Mouse (Mus musculus): Measurements from ENCODE around the gene Atg4b. TPM values are rescaled to one million over a fixed set of nuclear protein-coding genes. Genes with fewer than 3 reads are reported as not detected.

The Atg4b gene
- polyA plus RNA-seq, 1 experiment from 2014 or later: 104 TPM

DNA sequence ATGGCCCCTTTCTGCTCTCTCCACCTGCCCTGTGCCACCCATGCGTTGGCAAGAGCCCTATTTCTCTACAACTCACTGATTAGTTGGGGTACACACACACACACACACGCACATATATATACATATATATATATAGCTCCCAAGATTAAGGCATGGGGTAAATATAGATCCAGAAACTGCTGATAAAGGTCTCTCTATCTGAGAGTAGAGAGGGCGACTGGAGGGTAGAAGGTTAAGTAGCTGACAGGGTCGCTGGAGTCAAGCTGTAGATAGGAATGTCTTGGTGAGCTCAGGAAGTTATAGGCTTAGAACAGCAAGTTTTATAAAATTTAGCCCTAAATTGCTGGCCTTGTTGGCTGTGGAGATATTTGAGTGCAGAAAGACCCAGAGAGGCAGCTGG is 53.5 kb downstream of the Atg4b start:
- Histone ChIP-seq H3K27me3 (replicated peaks; ENCODE audit: control insufficient read depth, insufficient read depth, low read length) (no peaks in the 10 kb centered on the region), H3K27ac (ENCODE audit: low read length) (no peak overlapping the region), H3K4me2 (ENCODE audit: low read length) (peak overlapping the region; percentile 70), H3K36me3 (ENCODE audit: control insufficient read depth, insufficient read depth) (peaks cover 12% of the 10 kb centered on the region), H3K9me3 (ENCODE audit: control insufficient read depth, low read length) (no peaks in the 10 kb centered on the region), H3K4me1 (replicated peaks; ENCODE audit: control insufficient read depth, insufficient read depth, low read length) (peaks cover 22% of the 10 kb centered on the region), H3K4me3 (replicated peaks; ENCODE audit: low read length) (peak overlapping the region; percentile 92), H3K9ac (replicated peaks; ENCODE audit: low read depth, low read length) (no peak overlapping the region)
- no peak for ATAC-seq
- WGBS: 84% methylated on average over 4 of the region's 4 CpGs

DNA sequence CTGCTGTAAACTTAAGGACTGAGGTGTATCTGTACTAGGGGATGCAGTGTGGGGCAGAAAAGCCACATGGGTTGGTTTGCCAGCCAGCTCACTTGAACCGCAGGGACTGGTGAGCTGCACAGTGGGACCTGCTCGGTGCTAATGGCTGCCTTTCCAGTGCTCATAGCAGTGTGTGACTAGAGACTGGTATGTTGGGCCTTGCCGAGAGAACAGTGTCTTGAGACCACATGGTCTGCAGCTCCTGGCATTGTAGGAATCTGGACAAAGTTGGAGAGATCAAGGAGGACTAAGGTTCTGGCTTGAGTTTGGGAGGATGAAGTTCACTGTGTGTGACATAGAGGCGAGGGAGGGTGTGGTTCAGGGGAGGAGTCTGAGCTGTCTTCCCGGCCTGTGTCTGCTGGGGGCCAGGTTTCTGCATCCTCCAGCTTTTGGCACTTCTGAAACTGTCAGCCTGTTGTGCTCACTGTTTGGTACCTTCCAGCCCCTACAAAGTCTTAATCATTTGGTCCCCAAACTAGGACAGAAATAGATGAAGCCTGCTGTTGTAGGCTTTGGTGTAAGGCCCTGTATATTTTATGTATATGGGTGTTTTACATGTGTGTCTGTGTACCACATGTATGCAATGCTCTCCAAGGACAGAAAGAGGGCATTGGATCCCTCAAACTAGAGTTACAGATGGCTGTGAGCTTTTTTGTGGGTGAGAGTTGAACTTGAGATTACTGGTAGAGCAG is 54.1 kb downstream of the Atg4b start:
- no peak overlapping the region for H3K9ac ChIP-seq (replicated peaks; ENCODE audit: low read depth, low read length)
- 82% methylated on average over 5 of the region's 5 CpGs for WGBS

DNA sequence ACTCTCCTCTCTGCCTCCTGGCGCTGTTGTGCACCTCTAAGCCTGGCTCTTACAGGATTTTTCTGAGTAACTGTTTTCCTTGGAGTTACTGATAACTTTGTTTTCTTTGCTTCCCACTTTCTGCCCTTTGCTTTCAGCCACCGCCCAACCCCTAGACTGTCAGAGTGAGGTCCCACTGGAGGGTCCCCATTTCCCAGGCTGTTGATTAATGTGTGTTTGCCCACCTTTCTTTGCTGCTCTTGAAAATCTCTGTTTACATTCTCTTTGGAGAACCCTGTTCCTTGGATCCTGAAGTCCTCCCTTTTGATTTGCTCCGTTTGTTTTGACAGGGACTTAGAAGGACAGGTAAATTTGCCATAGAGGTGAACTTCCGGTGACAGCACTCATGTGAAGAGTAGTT is 57.6 kb downstream of the Atg4b start:
- Histone ChIP-seq H3K27me3 (replicated peaks; ENCODE audit: control insufficient read depth, insufficient read depth, low read length) (no peaks in the 10 kb centered on the region), H3K4me1 (replicated peaks; ENCODE audit: control insufficient read depth, insufficient read depth, low read length) (peaks cover 7% of the 10 kb centered on the region), H3K4me3 (replicated peaks; ENCODE audit: low read length) (no peak overlapping the region), H3K27ac (ENCODE audit: low read length) (no peak overlapping the region), H3K9ac (replicated peaks; ENCODE audit: low read depth, low read length) (no peak overlapping the region), H3K9me3 (ENCODE audit: control insufficient read depth, low read length) (no peaks in the 10 kb centered on the region), H3K4me2 (ENCODE audit: low read length) (no peak overlapping the region), H3K36me3 (ENCODE audit: control insufficient read depth, insufficient read depth) (peaks cover 24% of the 10 kb centered on the region)
- WGBS: 90% methylated on average over 4 of the region's 4 CpGs
- no peak for ATAC-seq

More for the DNA sequence above, 54.1 kb downstream of the Atg4b start:
- Histone ChIP-seq H3K27ac (ENCODE audit: low read length) (no peak overlapping the region), H3K9me3 (ENCODE audit: control insufficient read depth, low read length) (no peaks in the 10 kb centered on the region), H3K4me2 (ENCODE audit: low read length) (no peak overlapping the region), H3K4me1 (replicated peaks; ENCODE audit: control insufficient read depth, insufficient read depth, low read length) (peaks cover 22% of the 10 kb centered on the region), H3K27me3 (replicated peaks; ENCODE audit: control insufficient read depth, insufficient read depth, low read length) (no peaks in the 10 kb centered on the region), H3K36me3 (ENCODE audit: control insufficient read depth, insufficient read depth) (peaks cover 12% of the 10 kb centered on the region), H3K4me3 (replicated peaks; ENCODE audit: low read length) (no peak overlapping the region)
- no peak for ATAC-seq

GRCm38 (mm10) chr1:93810011-93810410 is 58.7 kb downstream of the Atg4b start:
- H3K9me3 ChIP-seq (ENCODE audit: control insufficient read depth, low read length): no peaks in the 10 kb centered on the region
- ATAC-seq: no peak
- 93% methylated on average over 3 of the region's 3 CpGs for WGBS
- no peak overlapping the region for H3K4me3 ChIP-seq (replicated peaks; ENCODE audit: low read length)
- H3K4me2 ChIP-seq (ENCODE audit: low read length): no peak overlapping the region
- H3K36me3 ChIP-seq (ENCODE audit: control insufficient read depth, insufficient read depth): peaks cover 28% of the 10 kb centered on the region
- no peak overlapping the region for H3K9ac ChIP-seq (replicated peaks; ENCODE audit: low read depth, low read length)
- no peaks in the 10 kb centered on the region for H3K27me3 ChIP-seq (replicated peaks; ENCODE audit: control insufficient read depth, insufficient read depth, low read length)
- no peaks in the 10 kb centered on the region for H3K4me1 ChIP-seq (replicated peaks; ENCODE audit: control insufficient read depth, insufficient read depth, low read length)
- H3K27ac ChIP-seq (ENCODE audit: low read length): no peak overlapping the region

DNA sequence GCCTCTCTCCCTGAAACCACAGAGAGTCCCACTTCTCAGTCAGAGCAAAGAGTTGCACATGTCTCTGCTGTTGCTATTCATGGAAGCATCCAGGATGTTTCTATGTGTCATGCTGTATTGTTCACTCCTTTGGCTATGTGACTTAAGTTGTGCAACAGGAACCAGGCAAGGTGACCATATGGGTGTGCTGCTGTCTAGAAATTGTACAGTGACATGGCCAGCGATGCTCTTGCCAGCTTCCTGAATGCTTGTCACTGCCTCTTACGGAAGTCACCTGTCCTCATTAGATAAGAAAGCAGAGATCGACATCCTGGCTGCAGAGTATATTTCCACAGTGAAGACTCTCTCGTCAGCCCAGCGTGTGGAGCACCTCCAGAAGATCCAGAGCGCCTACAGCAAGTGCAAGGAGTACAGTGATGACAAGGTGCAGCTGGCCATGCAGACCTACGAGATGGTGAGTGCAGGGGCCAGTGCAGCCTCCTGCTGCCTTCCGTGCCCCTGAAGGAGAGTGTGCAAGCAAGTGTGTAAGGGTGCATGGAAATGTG is 60.3 kb downstream of the Atg4b start:
- no peak for ATAC-seq
- Histone ChIP-seq H3K9ac (replicated peaks; ENCODE audit: low read depth, low read length) (no peak overlapping the region), H3K36me3 (ENCODE audit: control insufficient read depth, insufficient read depth) (peaks cover 30% of the 10 kb centered on the region), H3K4me3 (replicated peaks; ENCODE audit: low read length) (no peak overlapping the region), H3K4me2 (ENCODE audit: low read length) (no peak overlapping the region), H3K27me3 (replicated peaks; ENCODE audit: control insufficient read depth, insufficient read depth, low read length) (no peaks in the 10 kb centered on the region), H3K9me3 (ENCODE audit: control insufficient read depth, low read length) (no peaks in the 10 kb centered on the region), H3K27ac (ENCODE audit: low read length) (no peak overlapping the region), H3K4me1 (replicated peaks; ENCODE audit: control insufficient read depth, insufficient read depth, low read length) (no peaks in the 10 kb centered on the region)
- 95% methylated on average over 8 of the region's 8 CpGs for WGBS

DNA sequence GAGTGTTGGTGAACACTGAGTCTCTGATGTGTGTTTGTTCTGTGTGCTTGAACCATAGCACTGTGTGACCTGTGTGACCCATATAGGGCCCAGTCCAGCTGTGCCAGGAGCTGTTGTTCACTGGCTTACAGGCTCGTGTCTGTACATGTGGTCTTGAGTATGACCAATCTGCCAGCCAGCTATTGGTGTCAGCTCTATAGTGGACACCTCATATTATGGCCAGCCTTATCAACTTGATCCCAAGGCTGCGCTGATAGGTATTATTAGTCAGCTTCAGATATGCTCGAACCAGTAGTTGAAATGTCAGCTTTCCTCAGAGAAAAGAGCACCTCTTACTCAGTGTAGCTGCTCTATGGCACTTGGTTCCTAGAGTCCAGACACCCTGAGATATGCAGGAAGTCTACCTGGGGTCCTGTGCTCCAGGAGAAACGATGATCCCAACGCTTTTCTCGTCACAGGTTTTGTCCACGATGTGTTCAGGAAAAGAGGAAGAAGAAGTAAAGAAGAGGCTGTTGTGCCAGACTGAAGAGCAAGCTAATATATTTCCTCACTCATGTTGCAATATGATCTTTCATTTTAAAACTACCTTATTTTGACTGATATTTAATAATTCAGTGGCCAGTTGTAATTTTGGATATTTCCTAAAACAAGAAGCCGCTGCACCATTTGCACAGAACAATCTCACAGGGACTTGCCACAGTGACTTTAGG is 66.7 kb downstream of the Atg4b start:
- Histone ChIP-seq H3K4me2 (ENCODE audit: low read length) (no peak overlapping the region), H3K27ac (ENCODE audit: low read length) (no peak overlapping the region), H3K4me1 (replicated peaks; ENCODE audit: control insufficient read depth, insufficient read depth, low read length) (no peaks in the 10 kb centered on the region), H3K9me3 (ENCODE audit: control insufficient read depth, low read length) (no peaks in the 10 kb centered on the region), H3K27me3 (replicated peaks; ENCODE audit: control insufficient read depth, insufficient read depth, low read length) (no peaks in the 10 kb centered on the region), H3K36me3 (ENCODE audit: control insufficient read depth, insufficient read depth) (peaks cover 23% of the 10 kb centered on the region), H3K4me3 (replicated peaks; ENCODE audit: low read length) (no peak overlapping the region), H3K9ac (replicated peaks; ENCODE audit: low read depth, low read length) (no peak overlapping the region)
- 98% methylated on average over 8 of the region's 8 CpGs for WGBS
- ATAC-seq: no peak

- no peak overlapping the region for H3K9ac ChIP-seq (replicated peaks; ENCODE audit: low read depth, low read length)
- H3K4me3 ChIP-seq (replicated peaks; ENCODE audit: low read length): no peak overlapping the region
- peaks cover 17% of the 10 kb centered on the region for H3K36me3 ChIP-seq (ENCODE audit: control insufficient read depth, insufficient read depth)
- no peak for ATAC-seq
- no peaks in the 10 kb centered on the region for H3K27me3 ChIP-seq (replicated peaks; ENCODE audit: control insufficient read depth, insufficient read depth, low read length)
- no peak overlapping the region for H3K27ac ChIP-seq (ENCODE audit: low read length)
- H3K4me1 ChIP-seq (replicated peaks; ENCODE audit: control insufficient read depth, insufficient read depth, low read length): no peaks in the 10 kb centered on the region
- H3K4me2 ChIP-seq (ENCODE audit: low read length): no peak overlapping the region
- WGBS: 87% methylated on average over 7 of the region's 7 CpGs
- H3K9me3 ChIP-seq (ENCODE audit: control insufficient read depth, low read length): no peaks in the 10 kb centered on the region
Measured at GRCm38 (mm10) chr1:93818722-93819121, 67.4 kb downstream of the Atg4b start.

GRCm38 (mm10) chr1:93823796-93824495 is 72.6 kb downstream of the Atg4b start:
- no peak for ATAC-seq
- Histone ChIP-seq H3K4me3 (replicated peaks; ENCODE audit: low read length) (no peak overlapping the region), H3K9ac (replicated peaks; ENCODE audit: low read depth, low read length) (no peak overlapping the region)

DNA sequence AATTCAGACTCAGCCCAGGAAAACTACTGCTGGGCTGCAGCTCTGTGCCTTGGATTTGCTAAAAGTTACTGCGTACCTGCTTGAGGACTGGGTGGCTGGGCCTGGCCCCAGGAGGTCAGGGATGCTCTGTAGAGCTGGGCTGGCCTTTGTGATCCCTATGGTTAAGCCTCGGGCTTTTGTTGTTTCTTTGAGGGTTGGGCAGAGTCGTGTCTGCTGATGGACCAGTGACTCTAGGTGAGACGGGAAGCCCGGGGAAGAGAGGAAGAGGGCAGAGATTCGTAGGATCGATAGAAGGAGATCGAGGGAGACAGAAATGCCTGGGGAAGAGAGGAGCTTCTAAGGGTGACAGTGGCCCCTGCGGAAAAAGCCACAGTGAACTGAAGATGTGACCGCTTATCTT is 73.3 kb downstream of the Atg4b start, which contains the start of gene D2hgdh:
D2hgdh (plus strand) TSS at position 301 of the 400 bp plus-strand sequence.
- Histone ChIP-seq H3K4me2 (ENCODE audit: low read length) (peak within 1 kb of the TSS; percentile 91), H3K27ac (ENCODE audit: low read length) (peak within 1 kb of the TSS; percentile 97), H3K4me3 (replicated peaks; ENCODE audit: low read length) (peak within 1 kb of the TSS; percentile 74), H3K9ac (replicated peaks; ENCODE audit: low read depth, low read length) (peak within 1 kb of the TSS; percentile 67), H3K36me3 (ENCODE audit: control insufficient read depth, insufficient read depth) (0 out of 2 replicates have a peak, but pooled peaks cover 2% of the 10 kb centered on the region), H3K4me1 (replicated peaks; ENCODE audit: control insufficient read depth, insufficient read depth, low read length) (peaks cover 17% of the 10 kb centered on the region), H3K27me3 (replicated peaks; ENCODE audit: control insufficient read depth, insufficient read depth, low read length) (no peaks in the 10 kb centered on the region), H3K9me3 (ENCODE audit: control insufficient read depth, low read length) (no peaks in the 10 kb centered on the region)
- 3% methylated on average over 10 of the region's 10 CpGs for WGBS
- peak; percentile 1; the same call in 1 of the 2 replicates for ATAC-seq

More at GRCm38 (mm10) chr1:93823796-93824495, 72.6 kb downstream of the Atg4b start:
- WGBS: 73% methylated on average over 3 of the region's 3 CpGs
- H3K36me3 ChIP-seq (ENCODE audit: control insufficient read depth, insufficient read depth): peaks cover 2% of the 10 kb centered on the region; the same call in 1 of the 2 replicates
- H3K27ac ChIP-seq (ENCODE audit: low read length): no peak overlapping the region
- no peak overlapping the region for H3K4me2 ChIP-seq (ENCODE audit: low read length)
- H3K27me3 ChIP-seq (replicated peaks; ENCODE audit: control insufficient read depth, insufficient read depth, low read length): no peaks in the 10 kb centered on the region
- H3K9me3 ChIP-seq (ENCODE audit: control insufficient read depth, low read length): no peaks in the 10 kb centered on the region
- peaks cover 17% of the 10 kb centered on the region for H3K4me1 ChIP-seq (replicated peaks; ENCODE audit: control insufficient read depth, insufficient read depth, low read length)
